Mouse (Mus musculus) liver, adult 2 months (tissue): ENCODE data around the gene Sorcs1. TPM values are rescaled to one million over a fixed set of nuclear protein-coding genes. Genes with fewer than 3 reads are reported as not detected.

Source experiments
- DNase-seq: peaks from one replicate; pipeline ENCODE4 v3.0.0-alpha.2; 2011; ENCODE audit warnings: low read depth, low spot score; ENCODE audit errors: extremely low read depth
- H3K27ac ChIP-seq: fragments of 200-500 bp; replicated peaks from 2 replicates; pipeline ENCODE4 v1.5.1; 2012; ENCODE audit warnings: low read depth, mild to moderate bottlenecking, control low read depth, inconsistent platforms, low read length; ENCODE audit not compliant: insufficient read depth
- H3K27me3 ChIP-seq: fragments of 200-500 bp; 2 replicates; pipeline ENCODE4 v1.6.1; 2012; ENCODE audit warnings: mild to moderate bottlenecking, moderate library complexity, low read length, inconsistent platforms; ENCODE audit not compliant: control insufficient read depth, insufficient read depth
- H3K36me3 ChIP-seq: fragments of 200-500 bp; 2 replicates; pipeline ENCODE4 v1.6.1; 2012; ENCODE audit warnings: low read length, inconsistent platforms; ENCODE audit not compliant: control insufficient read depth, insufficient read depth
- H3K4me1 ChIP-seq: fragments of 200-500 bp; 2 replicates; pipeline ENCODE4 v1.6.1; 2011; ENCODE audit warnings: low read length; ENCODE audit not compliant: control insufficient read depth, insufficient read depth
- H3K4me3 ChIP-seq: fragments of 200-500 bp; 2 replicates; pipeline ENCODE4 v1.5.1; 2011; ENCODE audit warnings: low read depth, mild to moderate bottlenecking, control low read depth, low read length, moderate library complexity; ENCODE audit not compliant: insufficient read depth
- H3K79me2 ChIP-seq: fragments of 200-500 bp; 2 replicates; pipeline ENCODE4 v1.6.1; 2012; ENCODE audit warnings: inconsistent platforms, mild to moderate bottlenecking, low read length, moderate library complexity; ENCODE audit not compliant: control insufficient read depth, insufficient read depth
- H3K9ac ChIP-seq: fragments of 200-500 bp; 2 replicates; pipeline ENCODE4 v1.6.1; 2012; ENCODE audit warnings: low read depth, mild to moderate bottlenecking, control low read depth, inconsistent platforms, low read length
- CTCF ChIP-seq: fragments of 200-500 bp; IDR thresholded peaks from 2 replicates; pipeline ENCODE4 v1.5.1; 2011; ENCODE audit warnings: low read depth, low read length, control low read depth
- POLR2A ChIP-seq: fragments of 200-500 bp; IDR thresholded peaks from 2 replicates; pipeline ENCODE4 v1.6.1; 2011; ENCODE audit warnings: low read length, control low read depth; ENCODE audit not compliant: insufficient read depth; ENCODE audit errors: extremely low read depth
- WGBS: fragments of 180-500 bp; shearing (Covaris S2); methylation state at CpG from one replicate; pipeline ENCODE4 v1.1.7; 2018; 5-methylcytosine and 5-hydroxymethylcytosine counted together
- polyA plus RNA-seq: library from polyadenylated mRNA; depleted of rRNA; stranded (reverse); fragments of >200 nt; gene quantifications from 2 replicates; pipeline ENCODE4 v1.2.3, GENCODE M21; 2012
- total RNA-seq: library from RNA; depleted of rRNA; stranded (reverse); fragments of >200 nt; gene quantifications from 2 replicates; pipeline ENCODE4 v1.2.3, GENCODE M21; 2014

The Sorcs1 gene
- total and polyA plus RNA-seq, 2 experiments, result not detected

DNA sequence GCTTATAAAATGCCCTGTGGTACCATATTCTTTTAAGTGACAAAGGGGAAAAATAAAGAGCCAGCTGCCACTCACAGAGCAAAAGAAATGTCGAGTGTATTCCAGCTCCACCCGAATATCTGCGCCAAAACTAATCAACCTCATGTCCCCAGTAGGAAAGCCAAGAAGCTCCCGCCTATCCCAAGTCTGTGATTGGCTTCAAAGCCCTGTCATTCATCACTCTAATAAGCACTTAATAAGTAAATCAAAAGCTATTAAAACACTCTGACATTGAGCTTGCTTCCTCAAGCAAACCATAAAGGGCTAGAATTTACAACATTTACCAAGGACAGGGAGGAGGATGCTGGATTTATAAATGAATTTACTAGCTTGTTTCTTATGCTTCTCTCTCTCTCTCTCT lies 237.3 kb downstream of the Sorcs1 start:
- Histone ChIP-seq H3K27ac (no peak overlapping the region), H3K4me3 (no peak overlapping the region), H3K4me1 (no peaks in the 10 kb centered on the region), H3K27me3 (no peaks in the 10 kb centered on the region), H3K79me2 (no peaks in the 10 kb centered on the region), H3K9ac (no peak overlapping the region), H3K36me3 (no peaks in the 10 kb centered on the region)
- 50% methylated on average over 4 of the region's 4 CpGs for WGBS
- TF ChIP-seq CTCF, result no peak
- no peak for TF ChIP-seq POLR2A
- DNase-seq, result no peak

DNA sequence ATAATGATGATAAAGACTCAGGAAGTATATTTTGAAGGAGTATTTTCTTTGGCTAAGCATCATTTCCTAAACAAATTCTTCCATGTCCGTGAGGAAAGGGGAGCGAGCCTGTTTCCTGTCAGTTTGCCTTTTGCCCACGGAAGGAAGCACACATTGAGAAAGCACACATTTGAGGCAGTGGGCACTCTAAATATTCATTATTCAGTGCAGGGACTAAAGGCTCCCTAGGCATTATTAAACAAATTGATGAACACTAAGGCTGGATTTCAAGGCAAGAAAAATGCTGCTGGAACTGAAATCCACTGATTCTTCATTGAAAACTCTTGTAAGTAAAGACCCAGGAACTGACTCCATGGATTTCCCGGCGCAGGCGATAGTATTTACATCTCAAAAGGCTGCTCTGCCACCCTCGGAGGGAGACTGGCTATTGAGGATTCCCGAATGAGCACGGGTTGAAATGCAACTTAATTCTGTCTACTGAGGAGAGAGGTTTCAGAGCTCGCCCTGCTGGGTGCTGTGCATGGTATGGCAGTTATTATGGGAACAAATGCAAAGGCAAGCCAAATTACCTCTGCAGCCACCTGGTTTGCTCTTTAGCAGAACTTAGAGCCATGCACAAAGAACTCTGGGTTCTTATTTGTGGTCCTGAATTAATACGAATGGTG lies 238.1 kb downstream of the Sorcs1 start:
- no peak overlapping the region for H3K27ac ChIP-seq
- TF ChIP-seq CTCF (no peak), POLR2A (no peak)
- no peak for DNase-seq
- H3K9ac ChIP-seq, result no peak overlapping the region
- no peaks in the 10 kb centered on the region for H3K36me3 ChIP-seq
- no peaks in the 10 kb centered on the region for H3K4me1 ChIP-seq
- no peaks in the 10 kb centered on the region for H3K79me2 ChIP-seq
- H3K27me3 ChIP-seq, result no peaks in the 10 kb centered on the region
- 14% methylated on average over 11 of the region's 11 CpGs for WGBS
- H3K4me3 ChIP-seq, result no peak overlapping the region

DNA sequence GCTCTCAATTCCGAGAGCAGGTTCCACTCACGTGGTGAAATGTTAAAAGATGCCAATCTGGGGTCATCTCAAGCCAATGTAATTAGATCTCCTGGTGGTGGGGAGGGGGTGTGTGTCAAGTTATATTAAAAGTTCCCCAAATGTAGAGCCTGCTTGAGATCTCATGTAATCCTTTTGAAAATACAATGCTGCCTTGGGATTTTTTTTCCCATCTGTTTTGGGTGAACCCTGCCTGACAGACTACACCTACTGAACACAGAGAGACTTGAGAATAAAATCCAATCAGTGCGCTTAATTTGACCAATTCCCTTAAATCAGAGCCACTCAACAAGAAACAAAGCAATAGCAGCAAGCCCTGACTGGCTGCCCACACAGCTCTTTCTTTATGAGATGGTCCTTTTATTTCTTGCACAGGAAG lies 239.0 kb downstream of the Sorcs1 start:
- TF ChIP-seq CTCF (no peak), POLR2A (no peak)
- Histone ChIP-seq H3K9ac (no peak overlapping the region), H3K27me3 (no peaks in the 10 kb centered on the region), H3K4me3 (no peak overlapping the region), H3K4me1 (no peaks in the 10 kb centered on the region), H3K27ac (no peak overlapping the region), H3K79me2 (no peaks in the 10 kb centered on the region), H3K36me3 (no peaks in the 10 kb centered on the region)
- WGBS, result 36% methylated on average over 3 of the region's 3 CpGs
- no peak for DNase-seq

DNA sequence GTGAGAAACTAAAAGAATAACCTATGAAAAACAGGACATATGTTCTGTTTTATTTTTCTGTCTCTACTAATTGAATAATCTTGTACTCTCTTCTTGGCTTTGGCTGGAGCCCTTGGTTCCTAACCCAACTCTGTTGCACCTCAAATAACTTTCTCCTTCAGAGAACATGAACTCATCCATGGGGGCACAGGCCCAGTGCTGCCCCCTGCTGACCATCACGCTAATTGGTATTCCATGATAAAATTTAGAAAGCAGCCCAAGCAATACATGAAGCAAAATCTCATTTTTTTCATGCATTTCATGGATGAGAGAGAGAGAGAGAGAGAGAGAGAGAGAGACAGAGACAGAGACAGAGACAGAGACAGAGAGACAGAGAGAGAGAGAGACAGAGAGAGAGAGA lies 255.5 kb downstream of the Sorcs1 start:
- DNase-seq, result no peak
- no peaks in the 10 kb centered on the region for H3K79me2 ChIP-seq
- H3K36me3 ChIP-seq, result no peaks in the 10 kb centered on the region
- TF ChIP-seq POLR2A (no peak), CTCF (peak; percentile 62)
- H3K4me1 ChIP-seq, result no peaks in the 10 kb centered on the region
- no peak overlapping the region for H3K27ac ChIP-seq
- WGBS, result 63% methylated on average over 1 of the region's 1 CpGs
- H3K4me3 ChIP-seq, result no peak overlapping the region
- H3K9ac ChIP-seq, result no peak overlapping the region
- H3K27me3 ChIP-seq, result no peaks in the 10 kb centered on the region

DNA sequence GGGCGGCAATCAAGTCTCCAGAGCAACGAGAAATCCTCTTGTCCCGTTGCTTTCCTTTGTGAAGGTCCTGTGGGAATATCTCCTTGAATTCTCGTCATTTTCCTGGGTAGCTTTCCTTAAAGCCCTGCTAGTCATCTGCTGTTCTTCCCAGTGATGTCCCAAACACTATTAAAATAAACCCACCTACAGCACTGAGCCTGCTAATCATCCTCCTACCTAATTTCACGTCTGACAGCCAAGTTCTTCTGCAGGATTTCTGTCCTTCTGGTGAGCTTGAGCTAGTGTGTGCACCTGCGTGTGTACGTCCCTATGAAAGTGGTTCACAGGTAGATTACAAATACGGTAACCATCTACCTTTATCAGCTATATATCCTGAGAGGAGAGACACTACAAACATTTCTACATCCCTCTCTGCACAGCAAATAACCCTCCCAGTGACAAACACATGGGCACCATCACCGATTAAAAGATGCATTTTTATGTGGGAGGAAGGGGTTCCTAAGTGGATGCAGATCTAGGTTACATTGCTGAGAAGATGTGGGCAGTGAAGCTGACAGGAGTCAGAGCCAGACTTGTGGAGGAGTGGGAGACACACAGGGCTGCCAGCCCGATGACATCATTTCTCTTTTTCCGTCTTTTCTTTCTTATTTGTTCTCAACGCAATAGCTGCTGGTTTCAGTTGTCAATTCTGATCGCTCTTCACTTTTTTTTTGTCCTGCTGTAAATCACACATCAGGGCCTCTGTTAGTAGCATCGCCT lies 259.3 kb downstream of the Sorcs1 start:
- 35% methylated on average over 14 of the region's 14 CpGs for WGBS
- Histone ChIP-seq H3K27ac (no peak overlapping the region), H3K9ac (no peak overlapping the region), H3K27me3 (no peaks in the 10 kb centered on the region), H3K79me2 (no peaks in the 10 kb centered on the region), H3K36me3 (no peaks in the 10 kb centered on the region), H3K4me1 (no peaks in the 10 kb centered on the region), H3K4me3 (no peak overlapping the region)
- TF ChIP-seq CTCF (no peak), POLR2A (no peak)
- DNase-seq, result no peak

DNA sequence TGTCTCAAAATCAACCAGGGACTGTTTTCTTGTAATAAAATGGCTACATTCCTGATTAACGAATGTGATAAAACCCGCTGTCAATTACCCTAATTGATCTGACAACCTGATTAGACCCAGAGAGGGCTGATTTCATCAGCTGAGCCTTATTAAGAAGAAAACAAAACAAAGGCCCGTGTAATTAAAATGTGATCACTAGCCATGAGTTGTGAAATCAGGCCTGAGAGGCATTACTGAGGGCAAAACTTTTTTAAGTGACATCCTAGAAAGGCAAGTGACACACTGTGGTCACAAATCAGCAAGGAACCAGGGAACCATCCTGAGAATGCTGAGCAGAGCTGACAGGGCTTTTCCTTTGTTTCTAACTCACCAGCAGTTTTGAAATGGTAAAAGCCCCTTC lies 267.9 kb downstream of the Sorcs1 start:
- no peak overlapping the region for H3K9ac ChIP-seq
- H3K36me3 ChIP-seq, result no peaks in the 10 kb centered on the region
- TF ChIP-seq POLR2A, result no peak
- no peak for TF ChIP-seq CTCF
- H3K27me3 ChIP-seq, result no peaks in the 10 kb centered on the region
- WGBS, result 80% methylated on average over 3 of the region's 3 CpGs
- no peak overlapping the region for H3K4me3 ChIP-seq
- no peak overlapping the region for H3K27ac ChIP-seq
- no peaks in the 10 kb centered on the region for H3K4me1 ChIP-seq
- no peaks in the 10 kb centered on the region for H3K79me2 ChIP-seq
- DNase-seq, result no peak
